Mouse (Mus musculus) spleen, adult 2 months (tissue): Measurements from ENCODE around the gene Peli2.

Experiments
- CTCF ChIP-seq: fragments of 200-500 bp; IDR thresholded peaks from 2 replicates; pipeline ENCODE4 v1.5.1; 2011; ENCODE audit warnings: mild to moderate bottlenecking, inconsistent platforms; ENCODE audit not compliant: insufficient read depth, insufficient read length, insufficient replicate concordance; ENCODE audit errors: extremely low read depth
- POLR2A ChIP-seq: fragments of 200-500 bp; IDR thresholded peaks from 2 replicates; pipeline ENCODE4 v1.6.1; 2011; ENCODE audit warnings: low read depth, low read length, inconsistent platforms

- no peak for TF ChIP-seq CTCF
- no peak for TF ChIP-seq POLR2A
These were observed 167.0 kb downstream of the Peli2 start for GRCm38 (mm10) chr14:48287581-48287980.
